Mouse (Mus musculus) liver, embryonic 14.5 days (tissue): ENCODE results near the gene Gm49366.

ENCODE experiments used
- CTCF ChIP-seq: IDR thresholded peaks from 2 replicates; pipeline ENCODE4 v1.5.1; 2016; ENCODE audit warnings: antibody characterized with exemption, low read depth, control low read depth
- EP300 ChIP-seq: IDR thresholded peaks from 2 replicates; pipeline ENCODE4 v1.6.1; 2016; ENCODE audit warnings: antibody characterized with exemption, low read depth

GRCm38 (mm10) chr12:84063228-84063627, 24.5 kb downstream of the Gm49366 start:
- TF ChIP-seq CTCF (peak; percentile 63), EP300 (no peak)
